Mouse (Mus musculus) cerebellum, adult 2 months (tissue): ENCODE measurements at regions not wholly inside any gene's neighbourhood (a gene's known extent, or its start where the extent isn't known, plus 50 kb on each side); places are given as distances from the start of the nearest gene placed in this dataset.
"Not testable (repeated sequence)": the region's sequence is repeated elsewhere in the genome, so short reads cannot be mapped to it uniquely, and the experiment has no call there.

Experiments used
- DNase-seq, 2 experiments: peaks; one replicate each; pipeline ENCODE4 v3.0.0; 2021
- H3K27ac ChIP-seq: fragments of 200-500 bp; 2 replicates; pipeline ENCODE4 v1.5.1; 2012; ENCODE audit warnings: low read length, control low read depth, inconsistent platforms; ENCODE audit not compliant: insufficient read depth
- H3K27me3 ChIP-seq: fragments of 200-500 bp; 2 replicates; pipeline ENCODE4 v1.6.1; 2012; ENCODE audit warnings: inconsistent platforms, mild to moderate bottlenecking, low read length, moderate library complexity; ENCODE audit not compliant: control insufficient read depth, insufficient read depth
- H3K4me1 ChIP-seq: fragments of 200-500 bp; 2 replicates; pipeline ENCODE4 v1.6.1; 2011; ENCODE audit warnings: low read length; ENCODE audit not compliant: control insufficient read depth, insufficient read depth
- H3K4me3 ChIP-seq: fragments of 200-500 bp; replicated peaks from 2 replicates; pipeline ENCODE3; 2011; ENCODE audit warnings: mild to moderate bottlenecking, low read depth, low read length, control low read depth; ENCODE audit not compliant: insufficient read depth
- POLR2A ChIP-seq: fragments of 200-500 bp; IDR thresholded peaks from 2 replicates; pipeline ENCODE4 v1.6.1; 2011; ENCODE audit warnings: low read length, control low read depth, borderline replicate concordance; ENCODE audit not compliant: insufficient read depth
- WGBS: fragments of 180-500 bp; shearing (Covaris S2); methylation state at CpG from one replicate; pipeline ENCODE4 v1.1.7; 2018; 5-methylcytosine and 5-hydroxymethylcytosine counted together

DNA sequence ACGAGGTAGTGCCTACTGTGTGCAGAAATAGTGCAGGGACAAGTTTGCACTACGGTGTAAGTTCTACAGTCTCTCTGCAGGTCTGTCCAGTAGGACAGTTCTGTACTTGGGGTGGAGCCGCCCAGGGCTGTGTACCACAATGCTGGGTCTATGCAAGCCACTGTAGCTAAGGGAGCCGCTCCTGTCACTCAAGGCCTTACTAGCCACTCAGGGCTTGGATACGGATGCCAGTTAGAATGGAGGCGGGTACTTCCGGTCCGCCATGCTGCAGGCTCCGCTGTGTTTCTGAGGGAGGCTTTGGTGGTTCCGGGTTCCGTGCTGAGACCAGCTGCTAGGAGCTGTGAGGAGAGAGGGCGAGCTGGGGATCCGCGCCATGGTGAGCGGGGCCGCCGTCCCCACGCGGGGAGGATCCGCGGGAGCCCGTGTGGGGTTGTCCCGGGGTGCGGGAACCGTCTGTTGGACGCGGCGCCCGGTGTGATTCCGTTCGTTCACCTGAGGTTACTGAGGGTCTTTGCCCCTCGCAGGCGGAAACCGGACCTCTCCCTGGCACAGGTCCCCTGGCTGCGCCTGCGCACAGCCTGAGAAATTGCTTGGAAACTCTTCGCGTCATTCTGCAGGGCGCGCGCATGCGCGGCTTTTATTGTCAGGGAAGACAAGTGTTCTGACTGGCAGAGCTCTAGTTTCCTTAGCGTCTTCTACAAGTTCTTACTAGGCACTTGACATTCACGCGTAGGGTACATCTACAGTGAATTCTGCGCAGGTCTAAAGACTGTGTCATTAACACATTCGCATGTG lies 51.0 kb upstream of the Zfp873 start:
- DNase-seq = peak; percentile 72 to 83
- peak overlapping the region; percentile 23 for H3K4me3 ChIP-seq
- 1% methylated on average over 14 of the region's 48 CpGs for WGBS
- H3K27ac ChIP-seq, H3K4me1 ChIP-seq, H3K27me3 ChIP-seq: not testable (repeated sequence)
- peak; percentile 33; the same call in 1 of the 2 replicates for TF ChIP-seq POLR2A
